Mouse (Mus musculus) left cerebral cortex, postnatal 25 days (tissue): ENCODE measurements around the gene Mybphl. TPM values are rescaled to one million over a fixed set of nuclear protein-coding genes. Genes with fewer than 3 reads are reported as not detected.

Experiments
- DNase-seq, 2 experiments: peaks; one replicate each; pipeline ENCODE4 v3.0.0; 2022; ENCODE audit warnings: low spot score in 2 of 2, mixed read lengths in 1 of 2
- intact Hi-C: fragments of 180-260 bp; cut with DNase I; formaldehyde crosslinking; loops from one replicate; pipeline ENCODE4 v1.15.1; 2025
- total RNA-seq, 2 experiments: library from RNA; stranded (reverse); gene quantifications; 2 replicates each; pipeline ENCODE4 v1.2.3; 2021

Mybphl gene
- total RNA-seq, 2 experiments from 2014 or later, result 0.25 to 0.85 TPM

DNA sequence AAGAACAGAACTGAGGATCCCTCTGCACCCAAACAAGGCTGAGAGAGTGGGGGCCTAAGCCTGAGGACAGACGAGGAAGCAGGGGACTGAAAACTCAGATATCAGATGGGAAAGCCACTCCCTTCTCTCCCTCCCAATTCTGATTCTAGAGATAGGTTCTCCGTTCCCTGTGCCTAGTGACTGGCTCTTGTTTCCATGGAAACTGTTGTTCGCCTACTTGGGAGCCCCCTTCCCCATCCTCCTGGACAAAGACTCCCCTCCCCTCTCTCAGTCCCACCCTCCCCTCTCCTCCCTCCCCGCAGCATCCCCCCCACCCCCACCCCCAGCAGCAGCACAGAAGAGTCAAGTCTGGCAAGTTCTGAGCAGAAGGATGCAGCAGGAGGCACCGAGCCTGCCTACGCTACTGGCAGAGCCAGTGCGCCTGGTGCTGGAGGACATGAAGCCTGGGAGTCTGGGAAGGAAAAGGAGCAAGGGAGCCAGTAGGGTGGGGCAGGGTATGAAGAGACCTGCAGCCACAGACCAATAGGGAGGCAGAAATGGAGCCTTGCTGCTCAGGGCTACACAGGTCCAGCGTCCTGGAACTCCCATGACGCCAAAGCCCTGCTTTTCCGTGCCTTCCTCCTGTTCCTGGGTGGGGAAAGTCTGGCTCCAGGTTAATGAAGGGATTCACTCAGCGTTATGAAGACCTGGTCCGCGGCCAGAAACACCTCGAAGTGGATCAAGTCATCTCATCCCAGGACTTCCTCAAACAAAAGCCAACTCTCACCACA is 41.0 kb downstream of the Mybphl start:
- DNase-seq, result peak; percentile 75 to 89

DNA sequence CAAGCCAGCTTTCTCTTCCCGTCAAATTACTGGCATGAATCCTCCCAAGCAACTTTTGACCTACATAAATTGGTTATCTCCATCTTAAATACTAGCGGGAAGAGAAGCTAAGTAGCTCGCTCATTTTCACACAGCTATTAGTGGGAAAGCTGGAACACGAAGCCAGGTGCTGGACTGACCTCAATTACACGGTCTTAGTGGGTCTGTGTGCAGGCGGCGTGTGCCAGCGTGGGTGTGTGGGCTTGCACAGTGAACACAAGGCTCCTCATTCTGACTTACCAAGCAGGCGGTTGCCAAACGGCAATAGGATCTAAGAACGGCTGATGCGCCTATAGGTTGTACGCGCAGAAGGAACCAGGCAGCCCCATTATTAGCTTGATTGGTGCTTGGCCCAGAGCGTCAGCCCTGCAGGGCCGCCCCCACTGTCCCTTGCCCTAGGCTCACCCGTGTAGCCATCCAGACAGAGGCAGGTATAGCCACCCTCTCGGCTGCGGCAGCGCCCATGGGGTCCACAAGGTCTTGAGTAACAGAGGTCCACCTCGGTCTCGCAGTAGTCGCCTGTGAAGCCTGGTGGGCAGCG is 41.7 kb downstream of the Mybphl start:
- peak; percentile 63 to 76 for DNase-seq
- intact Hi-C loops, result loop anchor here (5.0 kb wide), 1 partner anchor 146 kb away; no protein-coding TSS in a partner anchor

More for the DNA sequence above, 41.0 kb downstream of the Mybphl start:
- intact Hi-C loops, result loop anchor here (5.0 kb wide), 1 partner anchor 147 kb away; no protein-coding TSS in a partner anchor

GRCm38 (mm10) chr3:108408517-108409008 is 43.9 kb downstream of the Mybphl start:
- intact Hi-C loops, result loop anchor here (5.0 kb wide), 1 partner anchor 144 kb away; no protein-coding TSS in a partner anchor

DNA sequence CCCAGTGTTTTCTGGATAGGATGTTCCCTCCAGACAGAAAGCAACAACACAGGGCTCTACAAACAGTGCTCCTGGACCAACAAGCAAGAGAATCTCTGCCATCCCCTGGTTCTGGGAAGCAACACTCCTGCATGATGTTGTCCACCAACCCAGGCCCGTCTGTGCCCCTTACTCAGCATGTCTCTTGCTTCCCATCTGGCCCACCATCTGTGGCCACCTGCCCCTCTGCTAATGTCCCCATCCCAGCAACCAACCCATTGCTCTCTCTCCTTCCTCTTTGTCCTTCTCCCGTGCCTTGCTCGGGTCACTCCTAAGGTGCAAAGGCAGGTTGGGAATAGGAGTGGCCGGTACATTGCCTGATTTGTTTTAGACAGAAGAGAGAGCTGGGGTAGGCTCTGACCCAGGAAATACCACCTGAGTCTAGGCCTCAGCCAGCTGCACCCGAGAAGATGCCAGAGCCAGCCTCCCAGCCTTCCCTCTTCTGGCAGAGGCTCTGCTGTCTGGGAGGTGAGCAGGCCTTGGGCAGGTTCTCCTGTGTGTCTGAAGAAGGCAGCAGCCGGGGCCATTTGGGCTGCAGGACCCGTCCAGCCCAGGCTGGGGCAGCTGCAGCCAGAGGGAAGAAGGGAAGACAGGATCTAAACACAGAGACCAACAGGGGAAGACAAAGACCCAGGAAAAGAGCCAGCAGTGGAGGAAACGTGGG is 45.1 kb downstream of the Mybphl start:
- DNase-seq, result no peak
- intact Hi-C loops, result loop anchor here (5.0 kb wide), 1 partner anchor 142 kb away; no protein-coding TSS in a partner anchor

More at GRCm38 (mm10) chr3:108408517-108409008, 43.9 kb downstream of the Mybphl start:
- DNase-seq, result no peak

- DNase-seq, result no peak
- intact Hi-C loops, result no loop called here
Measured at GRCm38 (mm10) chr3:108410359-108410714, 45.6 kb downstream of the Mybphl start.

- intact Hi-C loops, result no loop called here
- DNase-seq, result no peak
Measured at GRCm38 (mm10) chr3:108411026-108411753, 46.5 kb downstream of the Mybphl start.

DNA sequence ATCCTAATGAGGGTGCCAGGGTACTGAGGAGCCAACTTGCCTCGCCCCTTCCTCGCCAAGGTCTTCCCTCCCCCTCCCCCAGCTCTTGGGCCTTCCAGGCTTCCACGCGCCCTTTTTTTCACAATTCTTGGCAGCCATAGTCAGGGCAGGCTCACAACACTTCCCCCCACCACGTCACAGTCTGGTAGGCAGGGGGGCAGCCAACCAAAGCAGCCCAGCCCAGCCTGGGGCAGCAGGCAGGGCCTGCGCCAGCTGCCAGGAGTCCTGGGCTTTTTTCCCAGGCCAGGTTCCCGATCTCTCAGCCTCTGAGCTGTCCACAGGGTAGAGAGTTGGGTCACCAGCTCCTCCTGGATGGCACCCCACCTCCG is 47.0 kb downstream of the Mybphl start:
- peak; percentile 36 to 64 for DNase-seq
- intact Hi-C loops, result no loop called here

DNA sequence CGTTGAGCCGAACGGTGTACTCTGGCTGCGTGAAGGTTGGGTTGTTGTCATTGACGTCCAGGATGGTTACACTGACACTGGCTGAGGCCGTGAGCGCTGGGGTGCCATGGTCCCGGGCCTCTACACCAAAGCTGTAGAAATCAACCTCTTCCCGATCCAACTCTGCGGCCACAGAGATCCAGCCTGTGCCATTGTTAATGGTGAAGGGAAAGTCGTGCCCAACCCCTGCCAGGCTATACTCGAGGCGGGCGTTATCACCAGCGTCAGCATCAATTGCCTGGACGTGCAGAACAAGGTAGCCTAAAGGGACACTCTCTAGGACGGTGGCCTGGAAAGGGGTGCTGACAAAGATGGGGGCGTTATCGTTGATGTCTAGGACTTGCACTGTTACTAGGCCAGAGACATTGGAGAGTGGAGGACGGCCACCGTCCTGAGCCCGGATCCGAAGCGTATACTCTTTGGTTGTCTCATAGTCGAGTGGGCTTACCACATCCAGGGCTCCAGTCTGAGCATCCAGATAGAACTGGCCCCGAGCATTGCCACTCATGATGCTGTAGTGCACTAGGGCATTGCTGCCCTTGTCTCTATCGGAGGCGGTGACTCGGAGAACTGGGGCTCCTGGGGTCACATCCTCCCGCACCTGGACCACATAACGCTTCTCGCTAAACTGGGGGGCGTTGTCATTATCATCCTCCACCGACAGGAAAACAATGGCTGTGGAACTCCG is 49.1 kb downstream of the Mybphl start:
- DNase-seq, result no peak
- intact Hi-C loops, result no loop called here

- intact Hi-C loops, result no loop called here
- peak; percentile 50 to 55 for DNase-seq
Measured at GRCm38 (mm10) chr3:108414857-108415830, 50.4 kb downstream of the Mybphl start, which contains the start of gene Celsr2. TSS of gene Celsr2 (minus strand) at chr3:108415552.

DNA sequence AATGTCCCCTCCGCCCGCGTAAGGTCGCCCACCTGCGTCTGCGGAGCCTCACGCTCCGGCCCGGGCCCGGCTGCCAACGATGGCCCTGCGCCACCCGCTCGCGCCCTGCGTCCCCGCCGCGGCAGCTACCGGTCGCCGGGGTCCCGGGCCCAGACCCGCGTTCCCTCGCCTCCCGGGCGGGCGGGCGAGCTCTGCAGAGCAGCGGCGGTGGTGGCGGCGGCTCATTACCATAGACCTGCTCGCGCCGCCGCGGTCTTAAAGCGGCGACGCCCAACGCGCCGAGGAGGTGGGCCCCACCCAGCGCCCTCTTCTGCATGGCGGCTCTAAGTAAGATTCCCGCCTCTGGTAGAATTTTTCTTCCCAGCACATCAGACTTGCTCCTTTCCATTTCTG is 51.1 kb downstream of the Mybphl start:
- intact Hi-C loops, result no loop called here
- DNase-seq, result peak; percentile 88

DNA sequence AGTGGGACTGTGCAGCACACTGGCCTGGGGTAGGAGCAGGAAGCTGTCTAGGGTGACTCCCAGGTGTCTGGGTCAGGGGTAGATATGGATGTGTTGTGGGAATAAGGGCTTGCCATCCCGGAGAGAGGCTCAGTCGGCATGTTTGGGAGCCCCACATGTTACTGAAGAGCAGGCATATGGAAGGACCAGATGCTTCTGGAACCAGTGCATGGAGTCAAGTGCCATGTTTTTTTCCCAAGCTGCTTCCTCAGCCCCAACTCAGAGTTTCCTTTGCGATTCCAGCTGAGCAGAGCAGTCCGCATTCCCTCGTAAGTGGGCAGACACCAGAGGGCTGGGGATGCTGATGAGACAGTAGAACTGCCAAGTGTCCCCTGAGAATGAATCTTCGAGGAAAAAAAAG is 58.3 kb downstream of the Mybphl start:
- intact Hi-C loops, result no loop called here
- DNase-seq, result peak in 1 of 2 experiments; percentile 64

DNA sequence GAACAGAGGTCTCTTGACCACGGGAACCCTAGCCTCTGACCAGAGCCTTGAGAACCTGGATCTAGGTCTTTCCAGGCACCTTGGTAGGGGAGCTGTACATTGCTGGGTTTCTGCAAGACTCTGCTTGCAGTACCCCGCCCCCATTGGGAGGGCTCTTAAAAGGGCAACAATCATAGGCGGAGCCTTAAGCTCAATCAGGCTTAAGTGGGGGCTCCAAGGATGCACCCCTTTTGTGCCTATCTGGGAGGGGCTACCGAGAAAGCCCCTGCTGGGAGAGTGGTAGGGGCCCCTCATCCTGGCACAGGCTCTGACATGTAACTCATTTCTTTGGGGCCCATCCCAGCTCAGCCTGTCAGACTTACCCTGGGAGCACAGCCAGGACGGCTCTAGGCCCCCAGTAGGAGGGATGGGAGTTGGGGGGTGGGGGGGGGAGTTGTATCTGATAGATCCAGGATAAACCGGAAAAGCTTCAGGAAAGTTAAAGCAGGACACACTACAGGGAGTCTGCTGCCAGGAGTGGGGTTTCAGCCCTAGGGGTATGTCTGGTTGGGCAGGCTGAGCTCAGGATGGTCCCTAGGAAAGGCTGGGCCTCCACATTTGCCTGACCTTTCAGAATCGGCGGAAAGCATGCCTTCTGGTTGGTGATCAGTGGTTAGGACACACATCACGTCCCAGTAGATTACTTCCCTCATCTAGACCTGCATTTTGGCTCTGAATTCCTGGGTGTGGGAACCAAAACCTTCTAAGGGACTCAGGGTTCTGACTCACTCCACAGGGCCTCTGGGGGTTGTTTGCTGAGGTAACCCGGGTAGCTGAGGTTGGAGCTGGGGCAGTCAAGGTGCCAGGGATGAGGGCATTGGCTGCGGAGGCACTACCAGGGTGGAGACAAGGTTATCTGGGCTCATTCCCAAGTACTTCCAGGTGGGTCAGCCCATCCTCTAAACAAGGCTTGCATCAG is 59.4 kb downstream of the Mybphl start:
- intact Hi-C loops, result no loop called here
- DNase-seq, result peak; percentile 71 to 74

DNA sequence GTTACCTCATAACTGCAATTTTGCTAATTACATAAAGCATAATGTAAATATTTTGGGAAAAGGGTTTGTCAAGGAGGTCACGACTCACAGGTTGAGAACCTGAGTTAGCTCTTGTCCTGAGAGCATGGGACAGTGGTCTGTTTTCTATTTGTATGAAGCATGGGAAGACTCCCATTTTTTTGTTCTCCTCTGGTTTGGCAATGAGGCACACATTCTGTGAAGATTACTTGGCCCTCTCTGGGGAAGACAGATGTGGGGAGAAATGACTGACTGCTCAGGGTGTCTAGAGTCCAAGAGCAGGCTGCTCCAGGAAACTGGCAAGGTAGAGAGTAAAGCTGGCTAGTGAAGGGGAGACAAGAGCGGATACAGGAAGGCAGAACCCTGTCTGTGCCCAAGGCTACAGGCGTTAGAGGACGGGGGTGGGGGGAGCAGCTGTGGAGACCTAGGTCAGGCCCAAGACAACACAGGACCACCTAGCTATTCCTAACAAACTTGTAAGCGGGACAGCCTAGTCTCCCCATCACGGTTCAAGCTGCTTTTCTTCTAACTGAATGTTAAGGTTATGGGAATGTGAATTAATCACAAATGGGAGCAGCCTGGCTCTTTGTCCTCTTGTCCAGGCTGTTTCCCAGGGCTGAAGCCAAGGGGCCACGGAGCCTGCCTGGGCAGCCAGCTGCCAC is 60.4 kb downstream of the Mybphl start:
- intact Hi-C loops, result no loop called here
- no peak for DNase-seq

GRCm38 (mm10) chr3:108425624-108426018 is 60.9 kb downstream of the Mybphl start:
- intact Hi-C loops, result no loop called here
- DNase-seq, result no peak
